Mouse (Mus musculus) bone marrow, adult 2 months (tissue): ENCODE measurements at regions not wholly inside any gene's neighbourhood (a gene's known extent, or its start where the extent isn't known, plus 50 kb on each side); places are given as distances from the start of the nearest gene placed in this dataset.

Source experiments
- CTCF ChIP-seq: fragments of 200-500 bp; IDR thresholded peaks from 2 replicates; pipeline ENCODE4 v1.5.1; 2011; ENCODE audit warnings: low read length, control low read depth; ENCODE audit not compliant: control insufficient read depth, insufficient read depth
- POLR2A ChIP-seq: fragments of 200-500 bp; IDR thresholded peaks from 2 replicates; pipeline ENCODE4 v1.6.1; 2011; ENCODE audit warnings: low read depth, mild to moderate bottlenecking, control low read depth, low read length, borderline replicate concordance; ENCODE audit not compliant: control insufficient read depth

GRCm38 (mm10) chr14:71936373-71937156 lies 555.1 kb downstream of the Gm9195 start:
- TF ChIP-seq CTCF: no peak
- no peak for TF ChIP-seq POLR2A
